Mouse (Mus musculus): ENCODE measurements around the gene Map4k5.

The Map4k5 gene

DNA sequence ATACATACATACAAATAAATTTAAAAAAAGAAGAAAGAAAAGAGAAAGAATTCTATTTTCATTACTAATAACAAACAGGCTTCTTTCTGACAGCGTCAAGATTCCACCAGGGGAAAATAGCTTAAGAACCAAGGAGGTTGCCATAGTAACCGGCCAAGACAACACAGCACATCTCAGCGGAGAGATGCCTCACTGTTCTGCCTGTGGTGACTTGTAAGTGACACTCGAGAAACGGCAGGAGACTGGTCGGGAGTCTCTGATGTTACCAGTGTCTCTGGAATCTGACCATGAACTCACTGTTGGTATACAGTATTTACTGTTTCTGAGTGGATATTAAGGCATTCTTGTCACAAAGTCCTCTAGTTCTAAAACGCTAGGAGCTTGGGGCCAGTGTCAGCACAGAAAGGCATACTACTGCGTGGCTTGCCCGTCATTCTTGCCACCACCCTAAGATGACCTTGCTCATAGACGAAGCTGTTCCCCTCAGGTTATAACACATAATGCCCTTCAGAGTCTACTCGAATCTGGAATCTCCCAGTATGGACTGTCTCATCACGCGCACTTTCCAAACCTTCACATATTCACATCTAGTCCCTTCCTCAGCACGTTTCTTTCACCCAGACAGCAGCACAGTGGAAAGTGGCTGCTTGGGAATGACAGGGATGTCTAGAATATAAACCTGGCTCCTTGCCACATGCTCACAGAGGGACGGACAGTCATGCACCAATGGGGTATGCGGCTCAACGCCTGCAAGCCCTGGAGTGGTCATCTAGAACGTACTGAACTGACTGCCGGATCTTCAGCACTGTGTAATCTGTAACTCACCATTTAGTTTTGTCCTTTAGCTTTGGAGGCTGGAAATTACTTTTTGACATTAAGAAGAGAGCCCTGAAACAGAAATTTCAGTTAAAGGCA, 49.2 kb downstream of the Map4k5 start:
- no peak for DNase-seq (ENCODE audit: low spot score)

DNA sequence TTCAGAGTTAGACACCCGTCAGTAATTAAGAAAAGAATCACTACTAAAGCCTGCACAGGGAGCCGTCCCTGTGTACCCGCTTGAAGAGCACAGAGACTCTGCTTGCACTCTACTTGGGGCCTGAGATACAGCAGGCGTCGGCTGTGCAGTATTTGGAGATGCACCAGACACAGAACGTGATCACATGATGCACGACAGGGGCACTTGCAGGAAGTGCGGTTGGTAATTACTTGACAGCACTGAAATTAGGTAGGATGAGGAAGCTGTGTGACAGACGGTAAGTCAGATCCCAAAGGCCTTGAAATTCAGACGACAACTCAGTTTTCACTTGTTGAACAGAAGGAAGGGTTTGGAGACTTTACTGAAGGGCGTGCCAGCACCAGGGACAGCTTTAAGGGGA, 54.6 kb downstream of the Map4k5 start:
- DNase-seq (ENCODE audit: low spot score), result no peak

DNA sequence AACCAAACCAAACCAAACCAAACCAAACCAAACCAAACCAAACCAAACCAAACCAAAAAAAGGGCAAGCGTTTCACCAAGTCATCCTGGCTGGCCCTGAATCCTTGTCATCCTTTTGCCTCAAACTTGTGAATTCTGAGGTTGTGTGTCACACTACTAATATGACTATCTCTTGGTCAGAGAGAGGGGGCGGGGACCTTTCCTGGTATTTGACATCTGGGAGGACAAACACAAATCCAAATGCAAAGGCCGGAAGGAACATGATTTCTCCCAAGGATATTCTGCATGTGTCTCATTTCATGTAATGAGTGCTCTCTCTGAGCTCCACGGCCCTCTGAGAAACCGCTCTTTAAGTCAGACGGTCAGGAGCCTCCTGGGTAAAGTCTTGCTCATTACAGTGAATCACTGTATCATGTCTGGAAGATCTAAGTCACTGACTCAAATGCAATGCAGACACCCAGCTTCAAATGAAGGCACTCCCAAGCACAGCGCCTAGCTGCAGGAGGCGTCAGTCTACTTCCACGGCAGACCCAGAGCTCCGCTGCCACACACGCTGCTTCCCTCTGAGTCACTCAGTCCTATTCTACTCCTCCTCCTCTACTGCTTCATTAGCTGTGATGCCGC, 58.9 kb downstream of the Map4k5 start:
- no peak for DNase-seq (ENCODE audit: low spot score)

DNA sequence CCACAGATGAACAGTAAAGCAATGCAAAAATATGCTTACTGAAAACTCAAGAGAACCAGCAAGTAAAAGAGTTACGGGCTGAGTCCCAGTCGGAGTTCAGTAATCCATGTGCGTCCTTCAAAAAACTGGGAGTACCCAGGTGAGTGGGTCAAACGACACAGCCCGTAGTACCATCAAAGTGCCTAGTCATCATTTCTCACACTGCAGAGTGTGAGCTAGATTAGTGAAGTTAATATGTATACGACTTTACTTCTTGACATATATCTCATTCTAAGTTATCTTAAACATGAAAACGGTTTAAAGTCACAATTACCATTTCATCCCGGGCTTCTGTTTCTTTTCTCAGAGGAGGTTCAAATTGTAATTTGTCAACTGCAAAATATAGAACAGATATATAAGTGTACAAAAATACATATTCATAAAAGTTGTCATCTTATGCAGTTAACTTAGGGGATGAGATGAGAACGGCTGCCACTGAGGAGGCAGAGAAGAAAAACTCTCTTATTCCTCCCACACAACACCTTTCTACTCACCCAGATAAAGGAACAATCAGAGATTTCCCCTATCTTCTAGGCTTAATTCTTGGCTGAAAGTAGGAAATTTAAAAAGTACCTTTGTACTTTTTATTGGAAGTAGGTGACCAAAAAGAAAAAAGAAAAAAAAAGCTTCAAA, 61.6 kb downstream of the Map4k5 start:
- no peak for DNase-seq (ENCODE audit: low spot score)

DNA sequence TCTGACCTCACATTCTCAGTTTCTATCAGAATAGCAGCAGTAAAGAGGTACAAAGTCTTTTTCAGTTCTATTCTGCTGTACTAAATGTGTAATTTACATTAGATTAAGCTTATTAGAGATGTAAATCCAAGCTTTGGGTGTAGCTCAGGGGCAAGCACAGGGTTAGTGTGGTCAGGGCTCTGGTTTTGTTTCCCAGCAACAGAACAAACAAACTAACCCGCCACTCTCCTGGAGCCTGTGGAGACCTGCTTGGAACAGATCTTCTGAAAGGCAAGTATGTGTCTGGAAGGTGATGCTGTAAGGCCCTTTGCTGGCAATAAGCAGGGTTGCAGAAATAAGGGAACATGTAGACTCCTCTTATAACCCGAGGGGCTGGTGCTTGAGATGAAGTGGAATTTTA, 64.8 kb downstream of the Map4k5 start:
- no peak for DNase-seq (ENCODE audit: low spot score)

DNA sequence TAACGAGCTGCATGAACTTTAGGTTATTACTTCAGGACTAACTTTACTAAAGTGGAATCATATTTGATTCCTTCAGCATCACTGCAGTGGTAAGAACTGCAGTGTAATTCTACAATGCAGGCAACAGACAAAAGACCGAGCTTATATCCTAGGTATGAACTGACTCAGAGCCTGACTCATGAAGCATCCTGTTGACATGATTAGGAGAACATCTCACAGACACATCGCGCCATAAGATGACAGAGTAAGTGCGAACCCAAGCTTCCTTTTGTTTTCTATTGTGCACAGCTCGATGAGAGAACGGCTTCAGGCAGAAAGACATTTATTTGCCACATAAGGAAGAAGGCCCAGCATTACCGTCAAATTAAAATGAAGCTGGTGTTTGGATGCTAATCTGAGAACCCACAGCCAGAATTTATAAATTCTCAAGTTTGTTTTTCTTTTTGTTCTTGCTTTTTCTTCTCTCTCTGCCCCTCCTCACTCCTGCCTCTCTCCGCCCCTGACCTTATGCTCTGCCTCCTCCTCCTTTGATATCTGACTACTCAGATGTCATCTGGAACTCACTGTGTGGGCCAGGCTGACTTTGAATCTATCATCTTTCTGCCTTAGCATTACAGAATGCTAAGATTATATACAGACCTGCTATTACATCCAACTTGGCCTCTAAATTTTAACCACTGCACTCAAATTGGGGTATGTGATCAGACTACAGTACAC, 68.0 kb downstream of the Map4k5 start:
- no peak for DNase-seq (ENCODE audit: low spot score)

DNA sequence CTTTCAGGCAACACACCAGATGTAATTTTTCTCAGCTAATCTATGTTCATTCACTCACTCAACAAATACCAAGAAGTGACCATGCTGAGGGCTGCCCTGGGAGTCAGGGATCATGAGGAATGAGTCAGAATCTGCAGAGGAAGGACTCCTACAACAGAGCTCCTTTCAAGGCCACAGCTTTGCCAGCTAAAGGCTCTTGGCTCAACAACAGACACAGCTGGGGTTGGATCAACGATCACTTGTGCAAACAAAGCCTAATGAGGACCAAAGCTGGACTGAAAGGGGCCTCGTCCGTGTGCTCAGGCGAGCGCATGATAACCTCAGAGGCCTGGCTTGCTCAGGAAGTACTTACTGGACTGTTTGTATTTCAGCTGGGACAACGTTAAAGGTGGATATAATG, 78.7 kb downstream of the Map4k5 start:
- no peak for DNase-seq (ENCODE audit: low spot score)

DNA sequence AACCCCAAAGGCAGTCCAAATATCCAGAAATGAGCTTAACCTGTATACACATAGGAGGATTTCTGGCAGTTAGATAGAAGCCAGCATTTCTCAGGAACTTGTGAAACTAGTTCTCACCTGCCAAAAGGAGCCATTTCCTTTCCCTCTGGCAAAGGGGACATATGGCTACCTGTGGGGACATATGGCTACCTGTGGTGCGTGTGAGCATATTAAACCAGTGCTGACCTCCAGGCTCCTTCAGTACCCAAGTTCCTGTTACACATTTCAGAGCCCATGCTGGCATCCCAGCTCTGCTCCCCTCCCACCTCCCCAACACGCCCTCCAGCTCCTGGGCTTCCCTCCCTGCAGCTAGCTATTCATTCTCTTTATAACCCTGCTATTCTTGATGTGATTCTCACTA, 79.4 kb downstream of the Map4k5 start:
- no peak for DNase-seq (ENCODE audit: low spot score)

DNA sequence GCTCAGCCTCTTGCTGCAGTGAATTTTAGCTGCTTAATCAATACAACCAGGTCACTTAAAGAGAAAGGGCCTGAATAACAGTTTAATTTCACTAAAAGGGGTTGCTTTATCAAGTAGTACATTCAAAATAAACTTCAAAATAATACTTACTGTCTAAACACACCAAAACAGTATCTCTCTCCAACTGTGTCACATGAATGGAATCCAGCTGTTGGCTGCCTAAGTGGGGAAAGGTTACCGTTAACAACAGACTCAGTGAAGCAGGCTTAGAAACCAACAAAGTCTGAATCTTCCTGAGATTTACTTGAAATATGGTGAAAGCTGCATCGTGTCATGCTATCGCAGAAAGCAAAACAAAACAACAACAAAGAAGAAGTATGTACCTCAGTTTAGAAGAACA, 80.0 kb downstream of the Map4k5 start:
- no peak for DNase-seq (ENCODE audit: low spot score)

DNA sequence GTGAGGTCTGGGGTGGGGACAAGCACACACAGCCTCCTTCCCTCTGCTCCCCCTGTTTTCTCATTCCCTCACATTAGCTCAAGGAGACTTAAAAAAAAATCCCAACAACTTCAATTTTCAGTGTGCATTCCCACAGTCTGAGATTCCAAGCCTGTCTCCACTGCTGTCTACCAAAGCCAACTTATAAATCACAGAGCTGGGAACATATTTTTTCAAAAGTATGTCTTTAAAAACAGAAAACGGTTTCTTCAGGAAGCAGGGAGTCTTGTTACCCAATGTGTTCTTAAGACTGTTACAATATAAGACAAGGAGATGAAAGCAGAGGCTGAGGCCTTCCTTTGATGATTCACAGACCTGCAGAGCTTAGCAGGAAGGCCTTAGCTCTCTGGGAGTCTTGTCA, 81.0 kb downstream of the Map4k5 start:
- DNase-seq (ENCODE audit: low spot score), result no peak

DNA sequence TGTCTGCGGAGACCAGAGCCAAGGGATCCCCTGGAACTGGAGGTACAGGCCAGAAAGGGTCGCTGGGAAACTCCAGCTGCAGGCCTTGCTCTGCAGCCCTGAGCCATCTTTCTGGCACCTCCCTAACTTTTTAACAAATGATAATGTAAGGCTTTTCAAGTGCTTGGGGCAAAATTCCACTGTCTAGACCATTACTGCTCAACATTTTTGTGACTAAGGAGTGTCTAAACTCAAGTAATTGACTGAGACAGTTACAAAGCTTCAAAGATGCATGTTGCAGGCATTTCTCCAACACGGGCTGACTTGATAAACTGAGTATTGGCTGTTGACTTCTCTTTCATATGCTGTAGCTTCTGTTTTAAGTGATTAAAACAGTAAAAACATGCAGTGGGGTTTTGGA, 83.6 kb downstream of the Map4k5 start:
- DNase-seq (ENCODE audit: low spot score), result no peak

DNA sequence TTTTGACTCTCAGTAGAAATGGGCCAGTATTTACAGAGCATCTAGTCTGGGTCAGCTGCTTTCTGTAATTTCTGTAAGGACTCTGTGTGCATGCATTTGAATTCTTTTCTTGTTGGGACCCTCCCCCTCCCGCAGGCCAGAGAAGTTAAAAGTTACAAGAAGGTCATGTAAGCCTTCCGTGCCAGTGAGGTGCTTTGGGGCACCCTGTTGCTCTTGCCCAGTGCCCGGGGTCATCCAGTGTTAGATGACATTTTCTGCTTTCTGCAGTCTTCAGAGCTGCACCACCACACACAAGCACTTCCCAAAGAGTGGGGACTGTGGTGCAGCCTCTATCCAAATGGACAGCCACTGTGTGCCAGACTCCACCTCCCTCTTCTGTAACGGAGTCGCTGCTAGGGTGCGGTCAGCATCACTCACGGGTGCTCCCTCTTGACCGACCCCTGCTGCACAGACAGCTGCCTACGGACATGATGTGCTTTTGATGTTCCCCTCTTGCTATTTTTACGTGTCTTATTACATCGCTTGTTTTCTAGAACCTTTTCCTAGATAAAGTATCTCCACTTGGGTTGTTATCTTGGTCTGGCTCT, 85.5 kb downstream of the Map4k5 start:
- no peak for DNase-seq (ENCODE audit: low spot score)

DNA sequence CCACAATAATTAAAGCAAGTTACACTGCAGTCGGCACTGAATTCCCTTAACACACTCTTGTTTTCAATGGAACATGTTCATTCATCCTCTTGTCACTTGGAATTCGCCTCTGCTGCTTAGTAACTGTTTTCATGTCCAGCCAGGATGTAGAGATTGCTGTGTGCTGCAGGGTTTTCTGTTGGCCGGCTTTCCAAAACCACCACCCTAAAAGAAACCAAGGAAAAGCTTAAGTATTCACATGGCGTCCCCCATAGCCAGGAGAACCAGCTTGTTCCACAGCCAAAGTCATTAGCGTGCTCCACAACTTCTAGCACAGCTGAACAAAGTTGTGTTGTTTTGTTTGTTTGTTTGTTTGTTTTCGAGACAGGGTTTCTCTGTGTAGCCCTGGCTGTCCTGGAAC, 87.9 kb downstream of the Map4k5 start:
- DNase-seq (ENCODE audit: low spot score), result no peak

DNA sequence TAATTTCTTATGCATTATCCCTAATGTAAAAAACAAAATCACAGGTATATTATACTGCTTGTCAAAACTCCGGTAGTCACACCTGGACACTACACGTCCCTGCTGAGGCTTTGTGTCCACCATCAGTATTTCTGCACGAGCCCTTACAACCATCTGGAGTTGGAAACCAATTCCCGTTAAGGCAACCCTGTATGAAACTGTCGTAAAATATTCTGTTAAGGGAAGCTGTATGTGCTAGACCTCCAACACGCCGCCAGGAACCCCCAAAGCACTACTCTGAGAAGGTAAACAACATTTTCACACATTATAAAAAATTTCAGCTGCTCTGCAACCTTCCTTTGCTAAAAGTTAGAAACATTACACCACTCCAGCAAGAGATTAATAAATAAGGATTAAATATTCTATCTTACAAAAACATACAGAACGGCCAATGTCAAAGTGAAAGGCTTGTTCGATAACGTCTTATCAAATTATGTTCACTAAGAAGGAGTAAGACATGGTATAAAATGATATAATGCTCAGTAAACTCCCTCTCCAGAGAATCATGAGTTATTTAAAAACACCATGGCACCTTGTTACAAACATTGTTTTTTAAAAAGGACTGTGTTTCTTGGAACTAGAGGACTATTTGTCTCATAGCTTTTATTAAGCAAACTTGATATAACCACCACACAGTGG, 88.5 kb downstream of the Map4k5 start:
- no peak for DNase-seq (ENCODE audit: low spot score)

DNA sequence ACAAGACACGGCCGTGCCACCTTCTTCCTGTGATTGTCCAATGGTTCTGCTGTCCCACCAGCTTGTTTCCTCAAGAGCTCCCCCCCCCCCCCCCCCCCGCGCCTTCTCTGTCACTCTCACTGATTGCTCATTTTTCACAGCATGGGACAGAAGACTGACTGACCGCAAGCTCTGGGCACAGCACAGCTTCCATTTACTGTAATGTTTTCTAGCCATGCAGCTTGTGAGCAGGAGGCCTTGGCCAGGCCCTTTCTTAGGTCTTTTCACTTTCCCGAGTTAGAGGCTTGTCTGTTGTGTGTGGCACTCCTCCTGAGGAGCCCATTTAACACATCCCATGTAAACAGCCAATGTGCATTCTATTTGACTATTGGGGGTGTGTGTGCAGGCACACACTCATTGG, 89.8 kb downstream of the Map4k5 start:
- DNase-seq (ENCODE audit: low spot score), result no peak

DNA sequence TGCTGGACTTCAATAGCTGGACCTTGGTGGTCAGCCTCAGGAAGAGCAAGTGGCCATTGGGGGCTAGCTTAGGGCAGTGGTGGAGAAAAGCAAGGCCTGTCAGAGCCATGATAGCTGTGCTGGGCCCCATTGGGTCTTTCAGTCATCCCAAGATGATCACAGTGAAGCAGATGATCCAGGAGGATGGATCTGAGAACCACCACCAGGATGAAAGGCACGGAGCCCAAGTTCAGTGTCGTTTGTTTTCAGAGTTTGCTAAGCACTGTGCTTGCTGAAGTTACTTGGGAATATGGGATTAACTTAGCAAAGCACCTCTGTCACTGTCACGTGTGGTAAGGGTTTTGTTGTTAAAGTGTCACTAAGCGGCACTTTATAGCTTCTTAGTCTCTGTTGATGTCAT, 92.4 kb downstream of the Map4k5 start:
- no peak for DNase-seq (ENCODE audit: low spot score)

DNA sequence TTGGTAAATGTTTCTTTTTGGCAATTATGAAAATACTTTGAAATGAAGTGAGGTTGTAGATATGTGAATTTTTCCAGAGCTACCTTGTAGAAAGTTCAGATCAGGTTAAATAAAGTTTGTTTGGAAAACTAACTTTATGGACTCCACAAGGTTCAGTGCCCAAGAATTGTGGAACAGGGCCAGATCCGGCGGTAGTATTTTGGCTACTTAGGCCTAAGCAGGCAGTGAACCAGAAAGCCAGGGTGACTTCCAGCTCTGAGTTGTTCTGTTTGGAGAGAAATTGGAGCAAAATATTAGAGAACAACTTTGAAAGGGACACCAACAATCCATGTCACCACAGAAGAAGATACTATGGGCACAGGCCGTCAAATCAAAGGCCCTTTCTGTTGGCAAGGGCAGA, 96.7 kb downstream of the Map4k5 start:
- no peak for DNase-seq (ENCODE audit: low spot score)

DNA sequence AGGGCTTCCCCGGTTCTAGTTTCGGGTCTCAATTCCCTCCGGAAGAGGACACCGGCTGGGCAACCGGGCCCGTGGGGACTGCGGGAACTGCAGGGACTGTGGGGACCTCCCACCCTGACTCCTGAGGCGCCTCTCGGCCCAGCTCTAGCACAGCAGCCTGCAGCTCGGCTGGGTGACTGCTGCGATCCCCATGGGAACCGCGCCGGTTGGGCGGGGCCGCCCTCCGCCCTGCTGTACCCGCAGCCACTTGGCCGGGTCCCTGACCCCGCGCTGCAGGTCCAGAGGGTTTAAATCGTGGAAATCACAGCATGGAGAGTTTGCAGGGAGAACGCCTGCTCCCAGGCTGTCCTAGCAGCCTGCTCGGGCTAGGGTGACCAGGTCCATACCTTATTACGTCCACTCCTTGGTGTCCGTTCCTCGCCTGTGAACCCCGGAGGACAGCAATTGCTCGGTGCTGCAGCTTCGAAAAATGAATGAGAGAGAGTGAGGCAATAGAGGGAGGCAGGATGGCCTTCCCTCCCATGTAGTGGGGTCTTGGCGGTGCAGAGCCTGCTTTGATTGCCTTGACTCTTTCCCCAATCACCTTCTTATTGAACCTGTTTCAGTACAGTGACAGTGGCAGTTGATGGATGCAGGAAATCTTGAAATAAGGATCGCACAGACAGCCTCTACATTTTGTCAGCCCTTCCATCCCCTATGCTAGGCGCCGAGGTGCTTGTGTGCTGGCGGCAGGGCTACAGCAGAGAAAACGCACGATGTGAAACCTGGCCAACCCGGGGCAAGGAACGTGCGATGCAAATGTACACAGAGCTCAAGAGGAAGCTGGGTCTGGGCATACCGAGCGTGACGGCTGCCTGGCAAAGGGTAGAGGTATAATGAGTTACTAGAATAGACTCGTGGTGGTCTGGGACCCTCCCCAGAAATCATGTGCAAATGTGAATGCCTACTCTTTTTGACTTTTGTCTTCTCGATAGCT, 102.2 kb downstream of the Map4k5 start, which contains the start of gene Cdkl1:
Gene Cdkl1, minus strand, starts transcription at position 738 of the 976 bp plus-strand sequence.
- no peak for DNase-seq (ENCODE audit: low spot score)

DNA sequence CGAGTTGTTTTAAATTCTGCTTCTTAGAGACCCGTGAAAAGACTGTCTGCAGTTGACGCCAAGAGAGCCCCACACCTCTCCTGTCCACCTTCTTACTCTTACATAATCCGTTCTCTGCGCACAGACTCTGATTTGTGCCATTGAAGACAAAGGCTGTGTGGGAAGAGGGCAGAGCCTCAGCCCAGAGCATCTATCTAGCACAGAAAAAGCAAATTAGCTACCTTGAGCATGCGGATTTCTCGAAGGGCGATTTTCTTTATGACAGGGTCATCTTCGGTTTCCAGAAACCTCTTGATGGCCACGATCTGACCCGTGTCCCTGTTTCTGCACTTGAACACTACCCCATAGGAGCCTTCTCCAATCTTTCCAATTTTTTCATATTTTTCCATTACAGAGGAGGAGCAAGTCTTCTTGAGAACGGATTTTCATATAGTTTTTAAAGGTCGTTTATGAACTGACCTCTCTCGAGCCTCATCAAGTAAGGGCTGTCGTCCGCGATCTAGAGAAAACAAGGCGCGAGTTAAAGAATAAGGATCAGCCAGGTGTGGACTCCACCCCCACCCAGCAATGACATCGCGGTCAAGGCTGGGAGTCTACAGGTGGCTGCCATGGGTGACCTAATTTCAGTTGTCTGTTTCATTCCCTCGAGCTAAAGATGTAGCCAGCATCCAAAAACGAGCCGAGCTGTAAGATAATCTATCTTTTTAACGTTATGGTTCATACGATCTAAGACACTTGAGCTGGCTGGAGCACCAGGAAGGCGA, 103.1 kb downstream of the Map4k5 start:
- DNase-seq (ENCODE audit: low spot score), result no peak

Data from layer of hippocampus, adult 9-10 months (tissue).